Mouse (Mus musculus) central nervous system, embryonic 11.5 days (tissue): ENCODE measurements around the gene Kansl1. TPM values are rescaled to one million over a fixed set of nuclear protein-coding genes. Genes with fewer than 3 reads are reported as not detected.

Experiments
- polyA plus RNA-seq: library from polyadenylated mRNA; depleted of rRNA; stranded (reverse); fragments of >200 nt; gene quantifications from 2 replicates; pipeline ENCODE4 v1.2.3, GENCODE M21; 2012; rRNA removed

The Kansl1 gene
- 98.7 and 99.7 TPM in 2 replicates for polyA plus RNA-seq

DNA sequence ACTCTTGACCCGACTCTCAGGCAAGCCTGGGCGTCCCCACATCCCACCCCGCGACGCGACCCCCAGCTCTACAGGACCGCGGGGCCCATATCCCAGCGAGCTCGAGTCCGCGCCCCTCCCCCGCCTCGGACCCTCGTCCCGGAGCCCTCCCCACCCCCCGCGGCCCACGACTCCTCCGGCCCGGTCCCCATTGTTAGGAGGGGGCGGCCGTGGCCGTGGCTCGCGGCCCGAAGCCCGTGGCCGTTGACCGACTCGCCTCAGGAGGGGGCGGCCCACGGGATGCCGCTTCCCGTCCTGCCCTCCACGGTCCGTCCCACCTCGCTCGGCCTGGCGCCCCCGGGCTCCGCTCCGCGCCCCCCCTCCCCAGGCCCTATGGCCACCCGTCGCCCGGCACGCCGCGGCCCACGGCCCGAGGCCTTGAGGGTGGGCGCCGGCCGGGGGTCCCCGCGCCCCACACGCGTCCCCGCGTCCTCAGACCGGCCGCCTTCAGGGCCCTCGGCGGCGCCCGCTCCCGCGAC lies at the start of gene Kansl1:
Kansl1 (minus strand) TSS at position 111 of the 518 bp plus-strand sequence.

Other genes with a start within 250 kb of the Kansl1 start
- 41.3 and 42.3 TPM in 2 replicates for gene Mapt, start 237.5 kb downstream of the Kansl1 start, polyA plus RNA-seq
- gene Cdc27, start 81.8 kb upstream of the Kansl1 start, polyA plus RNA-seq, result 30.6 and 51.3 TPM in 2 replicates
- 118 and 132 TPM in 2 replicates for gene Myl4, start 81.8 kb upstream of the Kansl1 start, polyA plus RNA-seq
- 4.1 and 4.5 TPM in 2 replicates for gene Itgb3, start 139.1 kb upstream of the Kansl1 start, polyA plus RNA-seq
- 0.01 TPM in 1 of 2 replicates, not detected in the other for gene Gm11639, start 216.8 kb upstream of the Kansl1 start, polyA plus RNA-seq